Mouse (Mus musculus): ENCODE data around the gene Bmp8b.
"Not testable (repeated sequence)": the region's sequence is repeated elsewhere in the genome, so short reads cannot be mapped to it uniquely, and the experiment has no call there.

The Bmp8b gene

DNA sequence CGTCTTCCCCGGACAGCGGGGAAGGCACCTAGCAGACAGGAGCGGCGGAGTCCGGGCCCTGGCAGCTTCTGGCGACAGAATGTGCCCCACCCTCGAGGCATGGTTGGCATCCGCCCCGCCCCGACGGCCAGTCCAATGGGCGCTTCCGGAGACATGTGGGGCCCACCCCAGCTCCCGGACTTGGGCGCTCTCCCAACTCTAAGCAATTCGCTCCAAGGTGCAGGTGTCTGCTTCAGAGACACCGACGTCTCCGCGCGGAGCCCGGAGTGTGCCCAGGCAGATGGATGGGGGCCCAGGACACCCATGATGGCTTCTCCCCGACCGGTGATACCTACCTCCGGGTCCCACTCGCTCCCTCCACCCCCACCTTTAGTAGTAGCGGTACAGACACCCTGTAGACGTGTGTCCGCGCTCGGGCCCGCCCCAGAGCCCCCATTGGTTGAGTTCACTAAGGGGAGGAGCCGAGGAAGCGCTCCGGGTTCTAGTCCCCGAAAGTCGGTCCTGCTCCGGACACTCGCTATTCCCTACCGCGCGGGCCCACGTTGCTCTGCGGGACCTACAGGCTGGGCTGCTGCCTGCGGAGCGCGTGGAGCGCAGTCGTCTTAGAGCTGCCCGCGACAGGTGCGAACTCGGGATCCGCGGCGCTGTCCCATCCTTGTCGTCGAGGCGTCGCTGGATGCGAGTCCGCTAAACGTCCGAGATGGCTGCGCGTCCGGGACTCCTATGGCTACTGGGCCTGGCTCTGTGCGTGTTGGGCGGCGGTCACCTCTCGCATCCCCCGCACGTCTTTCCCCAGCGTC, at the start of gene Bmp8b:
Bmp8b (plus strand) TSS at position 515 of the 800 bp plus-strand sequence.
- in situ Hi-C loops (cut with MboI, MseI) = no loop called here

DNA sequence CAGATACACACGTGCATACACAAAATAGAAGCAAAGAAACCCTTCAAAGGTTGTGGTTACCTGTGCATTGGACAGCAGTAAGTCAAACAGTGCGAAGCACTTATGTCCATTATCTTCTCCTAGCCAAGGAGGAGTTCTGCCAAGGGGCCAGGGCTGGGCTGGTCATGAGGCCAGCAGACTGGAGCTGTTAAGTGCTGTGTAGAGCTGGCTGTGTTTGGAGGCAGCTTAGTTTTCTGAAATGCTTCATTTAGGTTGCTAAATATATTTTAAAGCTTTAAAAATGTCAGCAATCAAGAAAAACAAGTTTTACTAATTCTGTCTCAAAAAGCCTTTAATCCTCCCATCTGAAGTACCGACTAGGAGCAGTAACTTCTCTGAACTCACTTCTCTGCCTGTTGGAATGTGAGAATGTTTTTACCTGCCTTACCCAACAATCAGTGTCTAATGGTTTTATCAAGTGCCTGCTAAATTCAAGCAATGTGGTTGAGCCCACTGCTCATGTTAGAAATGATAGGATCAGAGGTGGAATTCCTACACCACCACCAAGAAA, 48.3 kb upstream of the Bmp8b start:
- in situ Hi-C loops (cut with MboI, MseI) = no loop called here

DNA sequence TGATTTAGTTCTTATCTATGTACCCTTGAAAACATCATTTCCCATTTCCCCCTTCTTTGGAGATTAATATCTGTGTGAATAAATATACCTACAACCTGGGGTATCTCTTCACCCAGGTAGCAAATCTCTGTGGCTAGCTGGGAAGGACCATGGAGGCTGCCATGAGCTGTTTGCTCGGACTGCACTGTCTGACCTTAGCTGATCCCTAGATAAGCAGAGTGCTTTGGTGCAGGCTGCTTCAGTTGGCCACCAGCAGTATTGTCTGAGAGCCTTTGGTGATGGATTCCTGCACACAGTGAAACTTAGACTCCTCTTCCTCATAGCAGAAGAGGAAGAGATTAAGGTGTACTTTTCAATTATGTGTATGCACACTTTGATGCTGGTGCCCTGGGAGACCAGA, 47.0 kb upstream of the Bmp8b start:
- in situ Hi-C loops (cut with MboI, MseI) = no loop called here

DNA sequence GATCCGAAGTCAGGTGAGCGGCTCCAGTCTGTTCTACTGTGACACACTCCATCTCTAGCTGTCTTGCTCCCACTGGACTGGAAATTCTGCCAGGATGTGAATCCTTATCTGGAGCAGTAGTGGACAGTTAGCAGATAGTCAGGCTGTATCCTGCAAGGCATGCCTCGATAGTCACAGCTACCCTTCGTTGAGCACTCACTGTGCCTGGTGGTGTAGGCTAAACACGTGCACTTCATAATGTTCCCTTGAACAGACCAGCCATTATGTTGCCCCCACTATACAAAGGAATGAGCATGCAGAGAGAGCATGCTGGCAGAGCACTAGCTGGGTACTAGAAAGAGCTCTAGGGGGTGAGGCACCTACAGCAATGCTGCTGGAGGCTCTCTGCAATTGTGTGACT, 43.2 kb upstream of the Bmp8b start:
- in situ Hi-C loops (cut with MboI, MseI) = no loop called here

DNA sequence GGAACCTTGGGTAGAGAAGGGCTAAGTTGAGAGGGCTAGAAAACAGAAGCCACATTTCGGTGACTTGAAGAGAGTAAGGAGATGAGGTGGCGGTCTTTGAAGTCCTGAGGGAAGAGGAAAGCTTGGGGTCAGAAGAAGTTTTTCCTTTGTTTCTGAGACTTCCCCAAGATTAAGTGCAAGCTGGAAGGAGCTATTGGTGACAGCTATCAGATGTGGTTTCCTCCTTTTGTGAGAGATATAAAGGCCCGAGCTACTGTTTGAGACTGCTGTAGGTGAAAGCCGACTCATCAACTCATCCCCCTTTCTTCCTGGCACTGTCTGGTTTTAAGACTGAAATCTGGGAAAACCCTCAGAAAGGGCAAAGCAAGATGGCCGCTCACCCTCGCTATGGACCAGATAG, 36.3 kb upstream of the Bmp8b start:
- in situ Hi-C loops (cut with MboI, MseI) = no loop called here

DNA sequence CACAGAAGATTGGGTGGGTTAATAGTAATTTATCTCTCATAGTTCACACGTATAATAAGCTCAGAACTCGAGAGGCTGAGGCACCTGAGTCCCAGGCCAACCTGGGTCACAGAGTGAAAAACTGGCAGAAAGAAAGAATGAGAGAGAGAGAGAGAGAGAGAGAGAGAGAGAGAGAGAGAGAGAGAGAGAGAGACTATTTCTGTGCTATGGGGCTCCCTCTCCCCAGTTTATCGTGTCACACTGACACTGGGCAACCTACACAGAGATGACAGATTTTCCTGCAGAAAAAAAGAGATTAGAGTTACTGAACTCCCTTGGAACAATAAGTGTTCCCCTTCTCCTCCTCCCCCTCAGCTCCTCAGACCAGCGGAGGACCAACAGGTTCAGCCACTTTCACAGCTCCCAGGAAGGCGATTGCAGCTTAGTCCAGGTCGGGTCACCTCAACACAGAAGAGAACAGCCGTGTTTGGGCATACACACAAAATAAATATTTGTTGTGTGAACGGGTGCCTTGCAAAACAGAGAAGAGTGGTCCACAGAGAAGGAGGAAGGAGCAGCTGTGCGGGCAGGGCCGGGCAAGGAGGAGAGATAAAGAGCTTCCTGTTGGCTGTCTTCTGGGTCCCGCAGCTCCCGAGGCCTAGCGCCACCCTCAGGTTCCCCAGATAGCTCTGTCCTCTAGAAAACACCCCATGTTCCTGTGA, 33.5 kb upstream of the Bmp8b start:
- in situ Hi-C loops (cut with MboI, MseI) = no loop called here

DNA sequence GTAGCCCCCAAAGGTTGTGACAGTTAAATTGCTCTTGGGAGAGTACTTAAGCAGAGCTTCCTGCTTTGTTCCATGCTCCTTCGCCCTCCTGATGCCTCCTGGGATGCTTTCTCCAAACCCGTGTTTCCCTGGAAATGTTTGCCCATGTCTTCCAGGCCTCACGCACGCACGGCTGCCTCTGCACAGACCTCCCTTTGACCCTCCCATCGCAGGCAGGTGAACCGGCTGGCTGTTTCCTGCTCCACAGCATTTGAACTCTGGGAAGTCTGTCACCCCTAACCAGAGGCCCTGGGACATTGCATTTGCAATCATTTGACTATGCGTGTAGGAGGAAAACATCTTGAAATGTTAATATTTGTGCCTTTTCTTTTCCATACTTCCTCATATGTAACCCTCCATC, 28.0 kb upstream of the Bmp8b start:
- in situ Hi-C loops (cut with MboI, MseI) = no loop called here

DNA sequence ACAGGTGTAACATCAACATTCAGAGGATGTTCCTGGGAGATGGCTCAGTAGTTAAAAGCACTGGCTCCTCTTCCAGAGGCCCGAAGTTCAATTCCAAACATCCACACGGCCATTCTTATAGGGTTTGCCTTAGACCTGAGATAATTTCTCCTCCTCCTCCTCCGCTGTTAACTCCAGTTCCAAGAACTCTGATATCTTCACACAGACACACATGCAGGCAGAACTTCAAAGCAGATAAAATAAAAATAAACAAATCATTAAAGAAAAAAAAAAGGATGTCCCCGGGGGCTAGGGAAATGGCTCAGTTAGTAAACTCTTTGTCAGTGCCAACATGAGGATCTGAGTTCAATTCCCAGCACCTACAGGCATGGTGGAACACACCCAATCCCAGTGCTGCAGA, 26.7 kb upstream of the Bmp8b start:
- in situ Hi-C loops (cut with MboI, MseI) = no loop called here

DNA sequence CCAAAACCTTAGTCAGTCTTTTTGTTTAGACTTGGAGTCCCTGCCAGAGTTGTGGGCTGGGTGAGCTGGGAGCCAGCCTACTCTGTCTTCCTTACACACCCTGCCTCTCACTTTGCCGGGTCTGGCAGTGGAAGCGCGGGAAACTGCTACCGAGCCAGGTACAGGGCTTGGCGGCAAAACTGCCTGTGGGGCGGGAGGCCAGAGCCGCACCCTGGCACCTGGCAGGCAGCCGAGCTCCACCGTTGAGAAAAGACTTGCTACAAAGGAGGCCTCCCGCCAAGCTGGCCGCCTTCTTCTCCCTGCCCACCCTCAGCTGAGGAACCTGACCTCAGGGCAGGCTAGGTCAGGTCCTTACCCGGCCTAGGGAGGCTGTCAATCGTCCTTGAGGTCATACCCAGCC, 24.2 kb upstream of the Bmp8b start:
- in situ Hi-C loops (cut with MboI, MseI) = loop anchor here (5.0 kb wide), 2 partner anchors 78 to 168 kb away; no protein-coding TSS in a partner anchor

DNA sequence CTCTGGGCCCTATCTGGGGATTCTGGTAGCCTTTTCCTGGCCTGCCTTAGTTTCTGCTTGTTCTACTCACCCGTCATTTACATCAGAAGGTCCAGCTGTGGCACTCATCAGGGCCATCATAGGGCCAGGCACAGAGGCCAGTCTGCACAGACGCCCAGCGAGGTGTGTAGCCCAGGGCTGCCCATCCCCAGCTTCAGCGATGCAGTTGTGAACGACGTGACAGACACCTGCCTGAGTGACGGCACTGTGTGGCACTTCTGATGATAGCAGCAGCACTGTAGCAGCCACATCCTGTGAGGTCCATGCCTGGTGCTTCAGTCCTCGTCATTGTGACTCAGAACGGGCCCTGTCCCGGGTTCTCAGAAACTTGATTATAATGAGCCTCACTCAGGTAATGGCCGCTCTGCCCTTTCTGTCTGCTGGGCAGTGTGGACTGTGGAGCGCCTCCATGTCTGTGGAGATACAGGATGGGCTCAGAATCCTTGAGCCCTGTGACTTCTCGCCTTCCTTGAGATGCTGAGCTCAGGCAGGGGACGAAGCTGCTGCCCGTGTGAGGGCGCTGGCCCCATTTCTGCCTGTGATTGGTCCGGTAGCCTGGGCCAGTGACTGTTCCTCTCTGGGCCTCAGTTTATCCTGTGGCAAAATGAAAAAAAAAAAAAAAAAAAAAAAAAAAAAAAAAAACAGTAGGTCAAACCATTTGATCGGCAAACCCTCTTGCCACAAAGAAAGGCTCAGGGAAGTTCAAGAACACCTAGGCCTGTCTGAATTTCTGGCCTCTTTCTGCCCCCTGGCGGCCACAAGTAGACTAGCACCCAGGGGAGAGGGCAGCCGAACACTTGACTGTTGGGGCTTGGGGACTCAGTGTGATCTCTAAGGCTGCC, 22.4 kb upstream of the Bmp8b start:
- in situ Hi-C loops (cut with MboI, MseI) = loop anchor here (5.0 kb wide), 2 partner anchors 80 to 170 kb away; no protein-coding TSS in a partner anchor

DNA sequence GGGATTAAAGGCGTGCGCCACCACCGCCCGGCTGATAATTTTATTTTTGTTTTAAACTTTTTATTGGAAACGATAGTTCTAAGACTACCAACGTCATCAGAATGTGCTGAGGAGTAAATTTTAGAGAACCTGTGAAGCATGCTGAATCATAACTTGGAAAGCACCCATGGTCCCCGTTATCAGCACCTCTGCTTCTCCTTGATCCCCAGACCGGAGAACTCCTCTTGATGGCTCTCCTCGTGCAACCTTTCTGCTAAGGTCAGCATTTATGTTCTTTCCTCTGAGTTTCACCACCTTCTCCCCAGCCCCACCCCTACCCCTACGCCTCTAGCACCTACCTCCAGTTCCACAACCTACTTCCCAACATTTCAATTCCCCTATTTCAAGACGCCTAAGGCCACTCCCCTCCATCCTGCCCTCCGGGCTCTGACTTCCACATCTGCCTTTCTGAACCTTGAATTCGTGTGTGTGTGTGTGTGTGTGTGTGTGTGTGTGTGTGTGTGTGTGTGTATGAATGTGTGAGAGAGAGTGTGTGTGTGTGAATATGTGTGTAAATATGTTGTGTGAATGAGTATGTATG, 21.6 kb upstream of the Bmp8b start:
- in situ Hi-C loops (cut with MboI, MseI) = loop anchor here (5.0 kb wide), 2 partner anchors 81 to 171 kb away; no protein-coding TSS in a partner anchor

DNA sequence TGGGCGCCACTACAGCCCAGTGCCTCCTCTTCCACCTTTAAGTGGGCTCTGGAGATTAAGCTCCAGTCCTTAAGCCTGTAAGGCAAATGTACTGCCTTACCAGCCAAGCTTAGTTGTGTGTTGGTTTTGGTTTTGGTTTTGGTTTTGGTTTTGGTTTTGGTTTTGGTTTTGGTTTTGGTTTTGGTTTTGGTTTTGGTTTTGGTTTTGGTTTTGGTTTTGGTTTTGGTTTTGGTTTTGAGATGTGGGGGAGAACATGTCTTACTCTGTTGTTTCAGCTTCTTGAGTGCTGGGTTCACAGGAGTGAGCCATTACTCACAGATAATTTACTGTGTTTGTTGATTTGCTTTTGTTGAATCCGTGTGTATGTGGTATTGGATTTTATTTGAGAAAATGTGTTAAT, 19.7 kb upstream of the Bmp8b start:
- in situ Hi-C loops (cut with MboI, MseI) = no loop called here

DNA sequence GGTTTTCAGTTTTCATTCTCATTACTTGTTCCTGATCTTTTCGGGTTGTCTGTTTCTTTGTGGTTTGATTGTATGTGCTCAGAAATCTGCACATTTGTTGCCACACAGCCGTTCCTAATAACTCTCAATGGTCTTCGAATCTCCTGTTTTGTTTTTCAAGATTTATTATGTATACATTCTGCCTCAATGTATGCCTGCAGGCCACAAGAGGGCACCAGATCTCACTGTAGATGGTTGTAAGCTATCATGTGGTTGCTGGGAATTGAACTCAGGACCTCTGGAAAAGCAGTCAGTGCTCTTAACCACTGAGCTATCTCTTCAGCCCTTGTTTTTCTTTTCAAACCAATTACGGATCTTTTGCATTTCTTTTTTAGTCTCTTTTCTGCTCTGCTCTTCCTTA, 18.6 kb upstream of the Bmp8b start:
- in situ Hi-C loops (cut with MboI, MseI) = no loop called here

DNA sequence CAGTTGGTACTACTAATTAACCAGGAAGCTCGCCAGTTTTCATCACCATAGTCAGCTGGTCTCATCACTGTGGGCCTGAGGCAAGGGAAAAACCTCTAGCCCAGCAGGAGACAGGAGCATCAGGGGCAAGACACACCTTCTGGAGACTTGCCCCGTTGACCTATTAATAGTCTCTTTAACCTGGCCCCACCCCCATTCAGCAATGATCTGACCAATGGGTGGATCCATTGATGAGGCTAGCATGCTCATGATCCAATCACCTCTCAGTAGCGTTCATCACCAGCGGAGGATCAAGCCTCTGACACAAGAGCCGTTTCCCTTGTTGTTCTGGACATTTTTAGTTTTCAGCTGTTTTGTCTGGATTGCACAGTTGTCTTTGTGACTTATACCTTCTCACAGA, 12.3 kb upstream of the Bmp8b start:
- in situ Hi-C loops (cut with MboI, MseI) = no loop called here

DNA sequence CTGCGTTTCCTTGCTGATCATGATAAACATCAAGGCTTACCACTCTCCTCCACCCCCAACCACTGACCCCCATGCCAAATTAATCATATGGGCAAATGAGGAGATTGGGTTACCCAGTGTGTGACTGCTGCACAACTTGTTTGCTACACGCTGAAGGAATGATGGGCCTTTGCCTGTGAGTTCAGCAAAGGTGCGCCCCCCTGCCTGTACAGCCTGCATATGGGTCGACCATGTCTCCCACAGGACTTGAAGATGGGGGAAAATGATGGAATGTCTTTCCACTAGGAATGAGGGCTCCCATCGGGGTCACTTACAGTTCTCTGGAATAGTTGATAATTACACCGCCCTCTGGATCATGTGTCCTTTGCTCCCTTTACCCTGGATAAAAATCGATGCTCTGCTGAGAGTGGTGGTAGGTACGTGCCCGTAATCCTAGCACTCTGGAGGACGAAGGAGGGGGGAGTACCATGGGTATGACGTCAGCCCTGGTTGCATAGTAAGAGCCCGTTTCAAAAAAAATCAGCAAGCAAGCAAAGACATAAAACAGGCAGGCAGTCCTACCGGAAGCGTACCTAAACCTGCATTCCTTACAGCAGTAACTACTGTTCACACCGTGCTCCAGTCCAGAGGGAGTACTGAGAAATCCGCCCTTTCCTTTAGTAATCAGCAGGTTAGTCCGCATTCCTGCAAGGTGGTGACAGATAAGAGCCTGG, 11.7 kb upstream of the Bmp8b start:
- in situ Hi-C loops (cut with MboI, MseI) = no loop called here

DNA sequence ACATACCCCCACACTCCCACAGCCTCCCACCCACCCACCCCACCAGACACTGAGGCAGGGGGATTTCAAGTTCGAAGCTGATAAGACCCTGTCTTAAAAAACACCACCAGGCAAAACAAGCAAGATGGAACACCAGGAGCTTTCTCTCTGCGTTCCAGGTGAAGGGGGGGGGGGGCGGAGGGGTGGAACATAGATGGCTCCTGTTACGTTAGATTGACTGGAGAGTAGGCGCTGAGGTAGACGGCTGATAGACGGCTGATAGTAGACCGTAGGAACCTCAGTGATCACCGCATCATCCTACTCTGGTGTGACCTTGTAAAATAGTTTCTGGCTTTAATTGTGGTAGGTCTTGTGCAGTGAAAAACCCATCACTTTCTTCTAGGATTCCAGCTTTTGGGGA, 11.1 kb upstream of the Bmp8b start:
- in situ Hi-C loops (cut with MboI, MseI) = no loop called here

DNA sequence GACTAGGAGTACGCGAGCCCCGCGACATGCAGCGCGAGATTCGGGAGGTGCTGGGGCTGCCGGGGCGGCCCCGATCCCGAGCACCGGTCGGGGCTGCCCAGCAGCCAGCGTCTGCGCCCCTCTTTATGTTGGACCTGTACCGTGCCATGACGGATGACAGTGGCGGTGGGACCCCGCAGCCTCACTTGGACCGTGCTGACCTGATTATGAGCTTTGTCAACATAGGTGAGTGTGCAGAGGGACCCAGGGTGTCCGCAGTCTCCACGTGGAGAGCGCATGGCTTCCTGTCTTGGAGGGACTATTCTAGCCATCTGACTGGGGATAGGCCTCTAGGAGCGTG, 456 bp downstream of the Bmp8b start:
- in situ Hi-C loops (cut with MboI, MseI) = no loop called here

DNA sequence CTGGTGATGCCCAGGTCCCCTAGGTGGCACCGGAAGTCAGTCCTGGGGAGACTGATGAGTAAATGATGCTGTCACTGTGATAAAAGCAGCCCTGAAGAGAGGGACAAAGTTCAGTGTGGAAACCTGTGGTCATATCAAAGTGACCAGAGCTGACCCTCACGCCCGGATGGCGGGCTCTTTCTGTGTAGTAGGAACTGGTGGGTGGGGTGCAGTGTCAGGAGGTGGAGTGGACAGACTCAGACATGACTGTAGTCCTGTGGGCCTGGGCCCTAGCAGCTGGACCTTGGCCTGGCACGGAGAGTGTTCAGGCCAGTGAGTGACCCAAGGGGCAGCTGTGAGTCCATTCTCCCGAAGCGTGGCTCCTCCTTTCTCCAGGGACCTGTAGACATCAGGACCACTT, 964 bp downstream of the Bmp8b start:
- in situ Hi-C loops (cut with MboI, MseI) = not testable (repeated sequence)

DNA sequence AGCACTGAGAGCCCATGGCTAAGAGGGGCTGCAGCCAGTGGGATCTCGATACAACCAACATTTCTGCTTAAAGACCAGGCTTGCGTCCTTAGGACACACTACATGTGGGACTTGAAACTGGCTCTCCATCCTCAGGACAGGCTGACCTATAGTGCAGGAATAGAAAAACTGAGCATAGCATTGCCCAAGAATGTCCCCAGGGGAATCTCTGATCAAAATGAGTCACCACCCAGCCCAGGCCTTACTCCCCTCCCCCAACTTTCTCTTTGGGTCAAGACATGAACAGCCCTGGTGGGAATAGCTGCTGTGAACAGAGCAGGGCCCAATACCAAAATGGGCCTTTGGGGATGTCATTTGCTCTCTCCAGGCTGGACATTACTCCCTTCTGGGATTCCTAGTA, 1.9 kb downstream of the Bmp8b start:
- in situ Hi-C loops (cut with MboI, MseI) = no loop called here

DNA sequence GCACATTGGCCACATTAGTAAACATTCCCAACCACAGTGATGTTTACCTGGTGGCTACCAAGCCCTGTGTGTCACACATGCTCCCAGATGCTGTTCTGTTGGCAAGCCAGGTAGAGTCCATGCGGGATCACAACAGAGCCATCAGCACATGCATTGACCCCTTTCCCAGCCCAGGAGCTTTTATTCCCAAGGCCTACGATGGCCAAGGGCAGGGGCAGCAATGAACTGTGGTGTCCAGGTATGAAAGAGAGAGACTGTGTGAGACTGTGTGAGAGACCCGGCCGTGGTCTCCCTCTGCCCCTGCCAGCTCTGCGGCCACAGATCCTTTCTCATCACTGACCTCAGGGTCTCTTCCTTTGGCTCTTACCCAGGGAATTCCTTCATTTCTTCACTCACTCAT, 3.1 kb downstream of the Bmp8b start:
- in situ Hi-C loops (cut with MboI, MseI) = no loop called here

DNA sequence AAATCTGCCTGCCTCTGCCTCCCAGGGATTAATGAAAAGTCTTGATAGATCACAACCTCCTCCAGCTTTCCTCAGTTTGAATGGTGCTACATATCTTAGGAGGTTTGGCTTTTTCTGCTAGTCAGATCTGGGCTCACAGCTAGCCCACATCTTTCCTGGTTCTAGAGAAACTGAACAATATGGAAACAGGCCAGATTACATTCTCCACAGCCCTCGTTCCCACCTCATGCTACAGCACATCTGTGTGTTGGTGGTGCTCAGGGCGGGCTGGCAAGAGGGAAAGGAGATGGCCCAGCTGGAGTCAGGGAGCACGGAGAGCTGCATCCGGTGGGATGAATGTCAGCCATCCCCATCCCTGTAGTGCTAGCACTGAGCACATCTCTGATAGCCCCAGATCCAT, 5.8 kb downstream of the Bmp8b start:
- in situ Hi-C loops (cut with MboI, MseI) = no loop called here
